Mouse (Mus musculus): Measurements from ENCODE around the gene Zbed6.
"Not testable (repeated sequence)": the region's sequence is repeated elsewhere in the genome, so short reads cannot be mapped to it uniquely, and the experiment has no call there.

The Zbed6 gene

GRCm38 (mm10) chr1:133660466-133661202, at the start of gene Zbed6:
Gene Zbed6 (minus strand): TSS chr1:133660885.
- peak; percentile 74 for DNase-seq

- DNase-seq, result no peak
Measured at GRCm38 (mm10) chr1:133709292-133709691, 48.6 kb upstream of the Zbed6 start.

GRCm38 (mm10) chr1:133701824-133702223, 41.1 kb upstream of the Zbed6 start:
- DNase-seq, result not testable (repeated sequence)

GRCm38 (mm10) chr1:133697935-133698620, 37.4 kb upstream of the Zbed6 start:
- DNase-seq, result no peak

- no peak for DNase-seq
Measured at GRCm38 (mm10) chr1:133695901-133696300, 35.2 kb upstream of the Zbed6 start.

- no peak for DNase-seq
Measured at GRCm38 (mm10) chr1:133694876-133695275, 34.2 kb upstream of the Zbed6 start.

GRCm38 (mm10) chr1:133694301-133694700, 33.6 kb upstream of the Zbed6 start:
- DNase-seq, result no peak

GRCm38 (mm10) chr1:133693536-133694114, 32.9 kb upstream of the Zbed6 start:
- no peak for DNase-seq

GRCm38 (mm10) chr1:133692195-133692594, 31.5 kb upstream of the Zbed6 start:
- no peak for DNase-seq

GRCm38 (mm10) chr1:133691046-133691445, 30.4 kb upstream of the Zbed6 start:
- no peak for DNase-seq

- no peak for DNase-seq
Measured at GRCm38 (mm10) chr1:133689897-133690296, 29.2 kb upstream of the Zbed6 start, which contains the start of gene Lax1. Gene Lax1 (minus strand): TSS chr1:133690108.

GRCm38 (mm10) chr1:133688301-133688700, 27.6 kb upstream of the Zbed6 start:
- DNase-seq, result no peak

- DNase-seq, result peak; percentile 40
Measured at GRCm38 (mm10) chr1:133685749-133686519, 25.2 kb upstream of the Zbed6 start.

- no peak for DNase-seq
Measured at GRCm38 (mm10) chr1:133671801-133672200, 11.1 kb upstream of the Zbed6 start.

- DNase-seq, result no peak
Measured at GRCm38 (mm10) chr1:133671266-133671665, 10.6 kb upstream of the Zbed6 start.

GRCm38 (mm10) chr1:133670776-133671175, 10.1 kb upstream of the Zbed6 start:
- no peak for DNase-seq

- DNase-seq, result no peak
Measured at GRCm38 (mm10) chr1:133670190-133670589, 9.5 kb upstream of the Zbed6 start.

- DNase-seq, result no peak
Measured at GRCm38 (mm10) chr1:133668618-133669017, 7.9 kb upstream of the Zbed6 start.

- DNase-seq, result no peak
Measured at GRCm38 (mm10) chr1:133667721-133668120, 7.0 kb upstream of the Zbed6 start.

GRCm38 (mm10) chr1:133665713-133666112, 5.0 kb upstream of the Zbed6 start:
- not testable (repeated sequence) for DNase-seq

- DNase-seq, result no peak
Measured at GRCm38 (mm10) chr1:133664203-133664970, 3.7 kb upstream of the Zbed6 start.

- no peak for DNase-seq
Measured at GRCm38 (mm10) chr1:133663427-133663826, 2.7 kb upstream of the Zbed6 start.

All from liver (tissue).